Mouse (Mus musculus): ENCODE data around the gene Coro1c.

The Coro1c gene

GRCm38 (mm10) chr5:113797149-113797882 is 111.2 kb downstream of the Coro1c start:
- DNase-seq (ENCODE audit: low spot score in 2 of 2), result no peak

GRCm38 (mm10) chr5:113796401-113797148 is 112.0 kb downstream of the Coro1c start:
- DNase-seq (ENCODE audit: low spot score in 2 of 2), result no peak
